ENCODE assay signal across 14 mouse cellular contexts in genomic region chr3:60589361-60589760, GRCm38 (mm10).
A peak's percentile ranks its signal among the peaks of the same experiment; 100 is the strongest.
DNase-seq lines count a peak whose midpoint lies in the region; ATAC-seq lines count a peak whose summit lies in the region.
"Had no signal": no experiment of that assay in that cellular context is flagged by ENCODE, and none has a peak within 500 bp of the region (broad histone marks: within the 10 kb centered on the region; RNA-seq: fewer than 3 reads in every experiment).

No protein-coding gene starts in this region.

- no peaks in the 10 kb centered on the region for H3K4me1 ChIP-seq in forebrain, embryonic 13.5 days
- H3K4me1 ChIP-seq: midbrain, embryonic 15.5 days had no signal

- no peak overlapping the region for H3K4me2 ChIP-seq in forebrain, embryonic 13.5 days
- H3K4me2 ChIP-seq: embryonic facial prominence, embryonic 15.5 days; heart, embryonic 11.5 days; liver, embryonic 11.5 days; midbrain, embryonic 15.5 days had no signal

- no peak overlapping the region for H3K9ac ChIP-seq in forebrain, embryonic 13.5 days
- H3K9ac ChIP-seq: embryonic facial prominence, embryonic 15.5 days; midbrain, embryonic 15.5 days had no signal

- no peak overlapping the region for H3K4me3 ChIP-seq in forebrain, embryonic 13.5 days
- H3K4me3 ChIP-seq: embryonic facial prominence, embryonic 15.5 days; midbrain, embryonic 15.5 days had no signal

- peak; percentile 83 for DNase-seq in gastrocnemius, adult 18-20 months (ENCODE audit: low spot score)
- no peak for DNase-seq in gastrocnemius, postnatal 10 days
- peak; percentile 22 to 38 for DNase-seq in spleen, postnatal 36 days (ENCODE audit: low spot score in 2 of 2)
- DNase-seq in spleen, adult 18-20 months, result no peak
- DNase-seq in gastrocnemius, postnatal 14 days, result peak; percentile 19
- peak; percentile 64 for DNase-seq in splenic B cell, adult 2 months (ENCODE audit: low read depth, low spot score)
- DNase-seq in retina, embryonic 14.5 days (ENCODE audit: low spot score), result no peak
- DNase-seq: cerebellum, adult 8-10 months; layer of hippocampus, adult 9-11 months had no signal

- no peak for ATAC-seq in forebrain, embryonic 13.5 days
- ATAC-seq: midbrain, embryonic 15.5 days had no signal

- 87% methylated on average over 3 of the region's 3 CpGs for WGBS in forebrain, embryonic 13.5 days

- no peaks in the 10 kb centered on the region for H3K36me3 ChIP-seq in splenic B cell, adult 2 months (ENCODE audit: control insufficient read depth, insufficient read depth, low read length, poor library complexity, severe bottlenecking)
- H3K36me3 ChIP-seq in forebrain, embryonic 13.5 days (ENCODE audit: poor library complexity, severe bottlenecking), result no peaks in the 10 kb centered on the region
- H3K36me3 ChIP-seq: embryonic facial prominence, embryonic 15.5 days; midbrain, embryonic 15.5 days had no signal

- H3K27me3 ChIP-seq in splenic B cell, adult 2 months (ENCODE audit: control insufficient read depth, insufficient read depth, low read length, poor library complexity, severe bottlenecking), result no peaks in the 10 kb centered on the region
- no peaks in the 10 kb centered on the region for H3K27me3 ChIP-seq in forebrain, embryonic 13.5 days
- H3K27me3 ChIP-seq: embryonic facial prominence, embryonic 15.5 days; midbrain, embryonic 15.5 days had no signal

- no peak overlapping the region for H3K27ac ChIP-seq in forebrain, embryonic 13.5 days
- H3K27ac ChIP-seq: embryonic facial prominence, embryonic 15.5 days; midbrain, embryonic 15.5 days had no signal

- no peaks in the 10 kb centered on the region for H3K9me3 ChIP-seq in forebrain, embryonic 13.5 days (replicated peaks)
- H3K9me3 ChIP-seq: embryonic facial prominence, embryonic 15.5 days; midbrain, embryonic 15.5 days had no signal

- intact Hi-C loops in gastrocnemius, postnatal 14 days (cut with DNase I; ENCODE audit: low total_unique reads), result no loop called here

Comparison
In these comparisons a context has a peak if more than half of its experiments do, and no peak if none do; other contexts are left out.
1. DNase-seq: peak in gastrocnemius, adult 18-20 months (single experiment), spleen, postnatal 36 days (2 of 2), gastrocnemius, postnatal 14 days (single experiment) and splenic B cell, adult 2 months (single experiment); none in gastrocnemius, postnatal 10 days (single experiment), spleen, adult 18-20 months (0 of 2) and retina, embryonic 14.5 days (single experiment).